Mouse (Mus musculus): Measurements from ENCODE around the gene Scgb1b30. TPM values are rescaled to one million over a fixed set of nuclear protein-coding genes. Genes with fewer than 3 reads are reported as not detected.

Gene Scgb1b30
- total RNA-seq, 2 experiments from 2014 or later = not detected

Other genes with a start within 250 kb of the Scgb1b30 start
- not detected for gene Scgb2b26, start 150.4 kb upstream of the Scgb1b30 start, total RNA-seq (2021)
- gene Scgb2b27, start 81.5 kb upstream of the Scgb1b30 start, total RNA-seq (2021) = not detected
- gene Scgb1b27, start 73.9 kb upstream of the Scgb1b30 start, total RNA-seq (2021) = not detected
- 10 to 100 TPM in 1 of 2 experiments, 1 to 10 TPM in 1; 8.6 to 10.3 TPM for gene Wtip, start 37.8 kb downstream of the Scgb1b30 start, total RNA-seq (2021)
- gene Uba2, start 74.2 kb downstream of the Scgb1b30 start, total RNA-seq (2021) = 10 to 100 TPM; 32.9 to 35.1 TPM
- 10 to 100 TPM; 21.9 to 22.1 TPM for gene Pdcd2l, start 101.2 kb downstream of the Scgb1b30 start, total RNA-seq (2021)
- gene Gpi1, start 134.9 kb downstream of the Scgb1b30 start, total RNA-seq (2021) = 100 to 1,000 TPM; 520 to 540 TPM
- gene Gm6096, start 155.6 kb downstream of the Scgb1b30 start, total RNA-seq (2021) = not detected
- 10 to 100 TPM; 47.4 to 55.9 TPM for gene 4931406P16Rik, start 218.1 kb downstream of the Scgb1b30 start, total RNA-seq (2021)

Measured in heart, postnatal 36 days (tissue).